Mouse (Mus musculus) cerebellum, adult (tissue): ENCODE data around the gene Sec61g.
"Not testable (repeated sequence)": the region's sequence is repeated elsewhere in the genome, so short reads cannot be mapped to it uniquely, and the experiment has no call there.

Source experiments
- ATAC-seq: cut with Nextera tagmentation; 2 replicates; pipeline ENCODE4 v1.9.2; 2017; ENCODE audit warnings: mild to moderate bottlenecking, moderate library complexity, mixed read lengths; ENCODE audit not compliant: insufficient number of reproducible peaks, low FRiP score, low TSS enrichment

Gene Sec61g

GRCm38 (mm10) chr11:16508052-16508654 lies at the start of gene Sec61g:
TSS of gene Sec61g (minus strand) at chr11:16508484.
- ATAC-seq, result peak; percentile 100

- ATAC-seq, result no peak
These were observed 38.3 kb upstream of the Sec61g start for GRCm38 (mm10) chr11:16546421-16547163.

GRCm38 (mm10) chr11:16537379-16537778 lies 29.1 kb upstream of the Sec61g start:
- no peak for ATAC-seq

- ATAC-seq, result no peak
These were observed 26.6 kb upstream of the Sec61g start for GRCm38 (mm10) chr11:16534582-16535553.

- ATAC-seq, result no peak
These were observed 24.6 kb upstream of the Sec61g start for GRCm38 (mm10) chr11:16532877-16533276.

- no peak for ATAC-seq
These were observed 20.6 kb upstream of the Sec61g start for GRCm38 (mm10) chr11:16528909-16529308.

- no peak for ATAC-seq
These were observed 20.1 kb upstream of the Sec61g start for GRCm38 (mm10) chr11:16528391-16528790.

GRCm38 (mm10) chr11:16527743-16528142 lies 19.5 kb upstream of the Sec61g start:
- no peak for ATAC-seq

- no peak for ATAC-seq
These were observed 18.2 kb upstream of the Sec61g start for GRCm38 (mm10) chr11:16526467-16526866.

GRCm38 (mm10) chr11:16525724-16526123 lies 17.4 kb upstream of the Sec61g start:
- no peak for ATAC-seq

GRCm38 (mm10) chr11:16524917-16525640 lies 16.8 kb upstream of the Sec61g start:
- no peak for ATAC-seq

- ATAC-seq, result not testable (repeated sequence)
These were observed 6.8 kb upstream of the Sec61g start for GRCm38 (mm10) chr11:16515081-16515480.

- not testable (repeated sequence) for ATAC-seq
These were observed 5.9 kb upstream of the Sec61g start for GRCm38 (mm10) chr11:16514221-16514620.

- ATAC-seq, result peak; percentile 31
These were observed 766 bp downstream of the Sec61g start for GRCm38 (mm10) chr11:16507385-16508051.

- ATAC-seq, result no peak
These were observed 2.3 kb downstream of the Sec61g start for GRCm38 (mm10) chr11:16505999-16506398.

- ATAC-seq, result no peak
These were observed 5.1 kb downstream of the Sec61g start for GRCm38 (mm10) chr11:16503150-16503549.

- ATAC-seq, result no peak
These were observed 5.5 kb downstream of the Sec61g start for GRCm38 (mm10) chr11:16502744-16503143.

GRCm38 (mm10) chr11:16498756-16499680 lies 9.3 kb downstream of the Sec61g start:
- no peak for ATAC-seq
